Mouse (Mus musculus) embryonic facial prominence, embryonic 14.5 days (tissue): ENCODE results near the gene Tmem82. TPM values are rescaled to one million over a fixed set of nuclear protein-coding genes. Genes with fewer than 3 reads are reported as not detected.
"Not testable (repeated sequence)": the region's sequence is repeated elsewhere in the genome, so short reads cannot be mapped to it uniquely, and the experiment has no call there.

ENCODE experiments used
- ATAC-seq: fragments of 200-750 bp; cut with Nextera tagmentation; 2 replicates; pipeline ENCODE4 v1.8.0; 2017; ENCODE audit warnings: low read depth, moderate number of reproducible peaks, moderate TSS enrichment
- DNase-seq: peaks from one replicate; pipeline ENCODE4 v3.0.0-alpha.2; 2015; ENCODE audit warnings: low spot score
- H3K27ac ChIP-seq: fragments of 300-500 bp; sonication (generic); replicated peaks from 2 replicates; pipeline ENCODE4 v1.5.1; 2014; ENCODE audit warnings: low read depth, mild to moderate bottlenecking, low read length, moderate library complexity
- H3K27me3 ChIP-seq: fragments of 300-500 bp; sonication (generic); replicated peaks from 2 replicates; pipeline ENCODE4 v1.6.1; 2014; ENCODE audit warnings: low read length; ENCODE audit not compliant: control insufficient read depth, insufficient read depth
- H3K36me3 ChIP-seq: fragments of 300-500 bp; sonication (generic); 2 replicates; pipeline ENCODE4 v1.6.1; 2014; ENCODE audit warnings: low read length, mixed read lengths; ENCODE audit not compliant: control insufficient read depth, insufficient read depth
- H3K4me1 ChIP-seq: fragments of 300-500 bp; sonication (generic); 2 replicates; pipeline ENCODE4 v1.6.1; 2014; ENCODE audit warnings: antibody characterized with exemption, low read length; ENCODE audit not compliant: control insufficient read depth, insufficient read depth
- H3K4me2 ChIP-seq: fragments of 300-500 bp; sonication (generic); 2 replicates; pipeline ENCODE4 v1.6.1; 2014; ENCODE audit warnings: low read depth, mild to moderate bottlenecking, low read length, moderate library complexity, mixed read lengths
- H3K4me3 ChIP-seq: fragments of 300-500 bp; sonication (generic); 2 replicates; pipeline ENCODE4 v1.5.1; 2014; ENCODE audit warnings: low read depth, mild to moderate bottlenecking, low read length
- H3K9ac ChIP-seq: fragments of 300-500 bp; sonication (generic); 2 replicates; pipeline ENCODE4 v1.6.1; 2014; ENCODE audit warnings: low read depth, mild to moderate bottlenecking, low read length, moderate library complexity, mixed read lengths
- H3K9me3 ChIP-seq: fragments of 300-500 bp; sonication (generic); 2 replicates; pipeline ENCODE4 v1.6.1; 2016; ENCODE audit warnings: low read length; ENCODE audit not compliant: control insufficient read depth
- WGBS: fragments of 180-500 bp; shearing (Covaris S2); extraction: QIAGEN DNeasy Blood & Tissue Kit; methylation state at CpG from one replicate; pipeline ENCODE4 v1.1.7; 2014; 5-methylcytosine and 5-hydroxymethylcytosine counted together
- polyA plus RNA-seq: library from polyadenylated mRNA; unstranded; fragments of >200 nt; fragmentation: Nextera tagmentation; extraction: Ambion mirVana; gene quantifications from 2 replicates; pipeline ENCODE4 v1.2.1, GENCODE M21; 2014

The Tmem82 gene
- polyA plus RNA-seq, 1 experiment from 2014 or later: 0.17 TPM

- H3K9me3 ChIP-seq: no peaks in the 10 kb centered on the region
- H3K4me2 ChIP-seq: no peak overlapping the region
- no peak overlapping the region for H3K27ac ChIP-seq
- no peak overlapping the region for H3K9ac ChIP-seq
- no peaks in the 10 kb centered on the region for H3K27me3 ChIP-seq
- DNase-seq (no peak), ATAC-seq (no peak)
- H3K4me1 ChIP-seq: no peaks in the 10 kb centered on the region
- WGBS: 63% methylated on average over 6 of the region's 6 CpGs
- H3K4me3 ChIP-seq: no peak overlapping the region
- H3K36me3 ChIP-seq: no peaks in the 10 kb centered on the region
These were observed 47.1 kb downstream of the Tmem82 start for GRCm38 (mm10) chr4:141571337-141571739.

- H3K4me3 ChIP-seq: no peak overlapping the region
- WGBS: 82% methylated on average over 1 of the region's 1 CpGs
- H3K4me1 ChIP-seq: no peaks in the 10 kb centered on the region
- H3K27ac ChIP-seq: no peak overlapping the region
- H3K9ac ChIP-seq: no peak overlapping the region
- ATAC-seq: no peak
- no peak overlapping the region for H3K4me2 ChIP-seq
- H3K36me3 ChIP-seq: no peaks in the 10 kb centered on the region
- no peaks in the 10 kb centered on the region for H3K27me3 ChIP-seq
- no peaks in the 10 kb centered on the region for H3K9me3 ChIP-seq
- no peak for DNase-seq
These were observed 47.6 kb downstream of the Tmem82 start for GRCm38 (mm10) chr4:141570821-141571220.

- DNase-seq (no peak), ATAC-seq (no peak)
- no peaks in the 10 kb centered on the region for H3K27me3 ChIP-seq
- no peak overlapping the region for H3K27ac ChIP-seq
- no peaks in the 10 kb centered on the region for H3K4me1 ChIP-seq
- no peaks in the 10 kb centered on the region for H3K36me3 ChIP-seq
- no peak overlapping the region for H3K4me3 ChIP-seq
- H3K9me3 ChIP-seq: no peaks in the 10 kb centered on the region
- no peak overlapping the region for H3K4me2 ChIP-seq
- WGBS: 54% methylated on average over 6 of the region's 6 CpGs
- H3K9ac ChIP-seq: no peak overlapping the region
These were observed 48.4 kb downstream of the Tmem82 start for GRCm38 (mm10) chr4:141570004-141570403.

DNA sequence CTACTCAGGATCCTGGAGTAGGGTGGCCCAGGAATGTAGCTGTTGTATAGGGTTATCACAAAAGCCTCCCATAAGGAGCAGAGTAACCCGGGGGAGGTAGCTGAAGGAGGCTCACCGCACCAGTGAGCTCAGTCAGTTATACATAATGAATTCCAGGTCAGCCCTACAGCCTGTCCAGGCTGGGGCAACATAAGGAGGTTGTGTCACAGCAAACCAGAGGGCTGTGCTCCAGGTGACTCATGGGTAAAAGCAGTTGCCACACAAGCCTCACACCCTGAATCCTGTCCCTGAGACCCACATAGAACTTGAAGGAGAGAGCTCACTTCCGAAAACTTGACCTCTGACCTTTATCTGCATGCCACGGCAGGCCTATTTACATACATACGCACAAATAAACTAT, 49.5 kb downstream of the Tmem82 start:
- Histone ChIP-seq H3K27ac (no peak overlapping the region), H3K9ac (no peak overlapping the region), H3K36me3 (no peaks in the 10 kb centered on the region), H3K4me2 (no peak overlapping the region), H3K4me1 (no peaks in the 10 kb centered on the region), H3K9me3 (no peaks in the 10 kb centered on the region), H3K4me3 (no peak overlapping the region), H3K27me3 (no peaks in the 10 kb centered on the region)
- 77% methylated on average over 5 of the region's 5 CpGs for WGBS
- ATAC-seq (no peak), DNase-seq (no peak)

DNA sequence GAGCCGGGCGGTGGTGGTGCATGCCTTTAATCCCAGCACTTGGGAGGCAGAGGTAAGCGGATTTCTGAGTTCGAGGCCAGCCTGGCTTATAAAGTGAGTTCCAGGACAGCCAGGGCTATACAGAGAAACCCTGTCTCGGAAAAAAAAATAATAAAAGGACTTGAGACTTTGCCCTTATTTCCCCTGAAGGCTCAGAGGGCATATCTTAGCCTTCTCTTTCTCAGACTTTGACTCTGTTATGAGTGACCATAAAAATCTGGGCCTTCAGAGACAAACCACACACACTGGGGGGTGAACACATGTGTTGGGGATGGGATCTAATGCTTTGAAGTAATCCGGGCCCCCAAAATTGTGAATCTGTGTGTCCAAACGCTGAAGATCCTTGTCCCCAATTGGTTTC, 51.3 kb downstream of the Tmem82 start:
- H3K27me3 ChIP-seq, H3K36me3 ChIP-seq, ATAC-seq, H3K9ac ChIP-seq, H3K4me3 ChIP-seq, H3K4me2 ChIP-seq, H3K9me3 ChIP-seq, DNase-seq, H3K4me1 ChIP-seq, H3K27ac ChIP-seq: not testable (repeated sequence)
- 86% methylated on average over 7 of the region's 7 CpGs for WGBS

GRCm38 (mm10) chr4:141566187-141566586, 52.2 kb downstream of the Tmem82 start:
- DNase-seq (no peak), ATAC-seq (no peak)
- H3K9ac ChIP-seq: no peak overlapping the region
- no peaks in the 10 kb centered on the region for H3K27me3 ChIP-seq
- no peaks in the 10 kb centered on the region for H3K9me3 ChIP-seq
- 90% methylated on average over 6 of the region's 6 CpGs for WGBS
- H3K4me2 ChIP-seq: no peak overlapping the region
- H3K4me1 ChIP-seq: no peaks in the 10 kb centered on the region
- no peaks in the 10 kb centered on the region for H3K36me3 ChIP-seq
- no peak overlapping the region for H3K4me3 ChIP-seq
- no peak overlapping the region for H3K27ac ChIP-seq

- Histone ChIP-seq H3K4me3 (no peak overlapping the region), H3K27ac (peak overlapping the region; percentile 66), H3K36me3 (no peaks in the 10 kb centered on the region), H3K4me1 (no peaks in the 10 kb centered on the region), H3K9me3 (no peaks in the 10 kb centered on the region), H3K4me2 (no peak overlapping the region), H3K27me3 (no peaks in the 10 kb centered on the region), H3K9ac (no peak overlapping the region)
- peak; percentile 23; the same call in 1 of the 2 replicates for ATAC-seq
- WGBS: 30% methylated on average over 7 of the region's 7 CpGs
- peak; percentile 73 for DNase-seq
These were observed 53.1 kb downstream of the Tmem82 start for GRCm38 (mm10) chr4:141565325-141565724.

DNA sequence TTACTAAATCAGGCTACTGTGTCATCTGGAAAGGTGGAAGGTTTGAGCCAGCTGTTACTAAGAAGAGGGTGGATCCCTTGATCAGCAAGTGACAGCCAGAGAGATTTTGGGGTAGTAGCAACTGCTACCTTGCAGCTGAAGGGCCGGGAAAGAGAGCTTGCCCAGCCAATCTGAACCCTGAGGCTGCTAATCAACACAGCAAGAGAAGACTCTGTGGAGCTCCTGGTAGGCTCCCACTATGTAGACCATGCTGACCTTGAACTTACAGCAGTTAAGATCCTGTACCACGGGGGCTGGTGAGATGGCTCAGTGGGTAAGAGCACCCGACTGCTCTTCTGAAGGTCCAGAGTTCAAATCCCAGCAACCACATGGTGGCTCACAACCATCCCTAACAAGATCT, 53.8 kb downstream of the Tmem82 start:
- Histone ChIP-seq H3K36me3 (no peaks in the 10 kb centered on the region), H3K4me3 (no peak overlapping the region), H3K4me2 (no peak overlapping the region), H3K4me1 (no peaks in the 10 kb centered on the region), H3K27me3 (no peaks in the 10 kb centered on the region), H3K9ac (no peak overlapping the region), H3K9me3 (no peaks in the 10 kb centered on the region), H3K27ac (no peak overlapping the region; the same call in 1 of the 2 replicates)
- DNase-seq (no peak), ATAC-seq (no peak)
- 71% methylated on average over 3 of the region's 3 CpGs for WGBS

DNA sequence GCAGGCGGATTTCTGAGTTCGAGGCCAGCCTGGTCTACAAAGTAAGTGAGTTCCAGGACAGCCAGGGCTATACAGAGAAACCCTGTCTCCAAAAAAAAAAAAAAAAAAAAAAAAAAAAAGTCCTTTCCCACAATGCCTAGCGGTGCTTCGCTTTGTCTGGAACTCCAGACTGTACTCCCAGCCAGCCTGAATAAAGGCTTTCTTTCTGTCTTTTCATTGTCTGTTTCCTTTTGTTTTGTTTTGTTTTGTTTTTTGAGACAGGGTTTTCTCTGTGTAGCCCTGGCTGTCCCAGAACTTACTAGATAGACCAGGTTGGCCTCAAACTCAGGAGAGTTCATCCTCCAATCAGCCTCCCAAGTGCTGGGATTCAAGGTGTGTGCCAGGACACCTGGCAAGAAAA, 54.2 kb downstream of the Tmem82 start:
- WGBS: 94% methylated on average over 4 of the region's 4 CpGs
- Histone ChIP-seq H3K4me1 (no peaks in the 10 kb centered on the region), H3K4me2 (no peak overlapping the region), H3K4me3 (no peak overlapping the region), H3K9ac (no peak overlapping the region), H3K27ac (no peak overlapping the region), H3K9me3 (no peaks in the 10 kb centered on the region), H3K36me3 (no peaks in the 10 kb centered on the region), H3K27me3 (no peaks in the 10 kb centered on the region)
- ATAC-seq: no peak
- no peak for DNase-seq
